Mouse (Mus musculus) bone marrow, adult 2 months (tissue): Measurements from ENCODE around the gene Myrip.

ENCODE experiments used
- CTCF ChIP-seq: fragments of 200-500 bp; IDR thresholded peaks from 2 replicates; pipeline ENCODE4 v1.5.1; 2011; ENCODE audit warnings: low read length, control low read depth; ENCODE audit not compliant: control insufficient read depth, insufficient read depth
- POLR2A ChIP-seq: fragments of 200-500 bp; IDR thresholded peaks from 2 replicates; pipeline ENCODE4 v1.6.1; 2011; ENCODE audit warnings: low read depth, mild to moderate bottlenecking, control low read depth, low read length, borderline replicate concordance; ENCODE audit not compliant: control insufficient read depth

DNA sequence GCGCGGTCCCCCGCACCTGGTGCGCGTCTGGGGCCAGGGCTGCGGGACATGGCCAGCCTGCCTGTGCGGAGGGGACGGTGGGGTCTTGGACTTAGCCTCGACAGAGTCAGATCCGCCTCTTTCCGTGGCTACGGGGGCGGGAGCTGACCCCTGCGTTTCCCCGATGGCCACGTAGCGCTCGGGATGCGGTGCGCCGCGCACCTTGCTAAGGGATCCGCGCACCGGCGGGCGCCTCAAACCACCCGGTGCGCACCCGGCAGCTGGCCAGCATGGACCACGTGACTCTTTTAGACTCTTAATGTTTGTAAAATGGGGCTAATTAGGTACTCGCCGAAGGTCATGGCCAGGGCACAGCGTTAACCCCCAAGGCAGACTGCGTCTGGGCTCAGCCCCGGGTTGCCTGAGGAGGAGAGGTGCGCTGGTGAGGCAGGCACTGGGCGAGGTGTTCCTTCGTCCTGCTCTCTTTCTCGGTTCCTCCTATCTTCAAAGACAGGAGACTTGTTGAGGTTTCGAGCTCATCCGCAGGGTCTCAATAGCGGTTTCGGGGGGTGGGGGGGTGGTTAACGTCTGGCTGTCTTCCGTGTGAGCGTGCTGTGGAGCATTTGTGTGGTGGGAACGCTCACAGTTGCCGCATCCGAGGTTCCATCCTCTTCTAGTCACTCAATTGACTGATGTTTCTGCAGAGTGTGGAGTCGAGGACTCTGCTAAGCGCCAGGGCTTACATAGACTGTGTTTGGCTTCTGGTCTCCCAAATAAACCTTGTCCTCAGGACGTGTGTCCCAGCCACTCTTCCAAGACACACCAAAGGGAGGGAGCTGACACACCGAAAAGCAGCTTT lies 3.2 kb downstream of the Myrip start:
- TF ChIP-seq POLR2A (no peak), CTCF (no peak)
